Mouse (Mus musculus) granulocyte monocyte progenitor cell, adult 5-6 weeks (primary cell): ENCODE data around the gene Kitl. TPM values are rescaled to one million over a fixed set of nuclear protein-coding genes. Genes with fewer than 3 reads are reported as not detected.

Experiments used
- ATAC-seq: replicated peaks from 2 replicates; pipeline ENCODE4 v1.8.0; 2016; ENCODE audit warnings: mild to moderate bottlenecking, moderate TSS enrichment, inconsistent platforms; ENCODE audit not compliant: poor library complexity, severe bottlenecking
- total RNA-seq, 2 experiments: library from RNA; stranded (forward) in 1 of 2; stranded (reverse) in 1 of 2; fragments of 200-712, 200-1000 nt in 1 of 2; fragments of >200 nt in 1 of 2; fragmentation: Nextera tagmentation in 1 of 2; gene quantifications; 2 replicates each; pipeline ENCODE4 v1.2.3; 2014 to 2017

Kitl gene
- total RNA-seq (2014; fragmentation: Nextera tagmentation) (0.17 TPM in 1 of 2 replicates, not detected in the other), total RNA-seq (2017) (not detected in 2 replicates)

- peak; percentile 61 for ATAC-seq
Measured at GRCm38 (mm10) chr10:100015370-100016325, at the start of gene Kitl. TSS of gene Kitl (plus strand) at chr10:100015630.

GRCm38 (mm10) chr10:99972866-99973265, 42.6 kb upstream of the Kitl start:
- ATAC-seq, result no peak

- no peak for ATAC-seq
Measured at GRCm38 (mm10) chr10:99980096-99980495, 35.3 kb upstream of the Kitl start.

GRCm38 (mm10) chr10:99980916-99981315, 34.5 kb upstream of the Kitl start:
- ATAC-seq, result no peak

- no peak for ATAC-seq
Measured at GRCm38 (mm10) chr10:99981887-99982286, 33.5 kb upstream of the Kitl start.

GRCm38 (mm10) chr10:99986745-99987144, 28.7 kb upstream of the Kitl start:
- ATAC-seq, result peak; percentile 78

- no peak for ATAC-seq
Measured at GRCm38 (mm10) chr10:99989758-99990157, 25.7 kb upstream of the Kitl start.

GRCm38 (mm10) chr10:99992121-99992520, 23.3 kb upstream of the Kitl start:
- no peak for ATAC-seq

GRCm38 (mm10) chr10:100001452-100001851, 14.0 kb upstream of the Kitl start:
- no peak for ATAC-seq

GRCm38 (mm10) chr10:100003797-100004196, 11.6 kb upstream of the Kitl start:
- no peak for ATAC-seq

- ATAC-seq, result no peak
Measured at GRCm38 (mm10) chr10:100009681-100010080, 5.7 kb upstream of the Kitl start.

- ATAC-seq, result no peak
Measured at GRCm38 (mm10) chr10:100010291-100010690, 5.1 kb upstream of the Kitl start.

GRCm38 (mm10) chr10:100014096-100014495, 1.3 kb upstream of the Kitl start:
- no peak for ATAC-seq

GRCm38 (mm10) chr10:100016326-100016709, 888 bp downstream of the Kitl start:
- peak; percentile 43 for ATAC-seq

- ATAC-seq, result no peak
Measured at GRCm38 (mm10) chr10:100016941-100017770, 1.7 kb downstream of the Kitl start.

- ATAC-seq, result no peak
Measured at GRCm38 (mm10) chr10:100017771-100018070, 2.3 kb downstream of the Kitl start.

GRCm38 (mm10) chr10:100018493-100018892, 3.1 kb downstream of the Kitl start:
- ATAC-seq, result no peak

- no peak for ATAC-seq
Measured at GRCm38 (mm10) chr10:100019246-100020195, 4.1 kb downstream of the Kitl start.

GRCm38 (mm10) chr10:100022090-100022834, 6.8 kb downstream of the Kitl start:
- ATAC-seq, result no peak

GRCm38 (mm10) chr10:100022835-100023093, 7.3 kb downstream of the Kitl start:
- no peak for ATAC-seq
